Comparison of ENCODE assay signal across 15 mouse cellular contexts in the genomic region with DNA sequence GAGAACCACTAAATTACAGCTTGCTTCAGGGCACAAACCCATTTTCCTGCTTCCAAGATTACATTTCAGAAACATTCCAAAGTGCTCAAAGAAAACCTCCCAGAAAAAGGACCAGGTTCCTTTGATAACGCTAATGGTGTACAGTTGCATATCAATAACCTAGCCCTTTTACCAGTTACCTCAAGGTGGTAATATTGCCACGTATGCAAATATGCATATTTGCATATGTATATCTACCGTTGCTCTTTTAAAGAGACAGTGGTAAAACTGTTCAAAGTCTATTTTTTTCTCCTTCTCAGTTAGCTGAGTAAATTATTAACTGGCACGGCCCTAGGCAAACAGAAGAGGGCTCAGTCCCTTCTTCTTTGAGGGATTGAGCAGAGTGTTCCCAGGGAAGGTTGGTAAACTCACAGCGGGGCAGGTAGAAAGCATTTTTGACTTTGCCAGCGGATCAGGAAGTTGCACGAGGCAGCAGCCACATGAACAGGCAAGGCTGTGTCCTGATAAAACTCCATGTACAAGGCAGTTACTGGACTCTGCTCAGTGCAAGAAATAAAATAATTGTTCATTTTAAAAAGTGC. TPM values are rescaled to one million over a fixed set of nuclear protein-coding genes. Genes with fewer than 3 reads are reported as not detected.
DNase-seq lines count a peak whose midpoint lies in the region; ATAC-seq and TF ChIP-seq lines count a peak whose summit lies in the region.
"Had no signal": no experiment of that assay in that cellular context is flagged by ENCODE, and none has a peak within 500 bp of the region (broad histone marks: within the 10 kb centered on the region; RNA-seq: fewer than 3 reads in every experiment).

No protein-coding gene starts in this region.

- peak overlapping the region; percentile 17; the same call in 1 of the 2 replicates for H3K4me3 ChIP-seq in E14TG2a.4 (replicated peaks; ENCODE audit: low read length)
- H3K4me3 ChIP-seq in intestine, embryonic 16.5 days (ENCODE audit: low read length): no peak overlapping the region
- H3K4me3 ChIP-seq: heart, embryonic 10.5 days; limb, embryonic 13.5 days; midbrain, embryonic 10.5 days had no signal

- no peaks in the 10 kb centered on the region for H3K27me3 ChIP-seq in E14TG2a.4 (ENCODE audit: insufficient read depth, low read length)
- H3K27me3 ChIP-seq in intestine, embryonic 16.5 days (replicated peaks; ENCODE audit: control insufficient read depth, insufficient read depth, low read length): no peaks in the 10 kb centered on the region
- H3K27me3 ChIP-seq: limb, embryonic 13.5 days had no signal

- intact Hi-C loops in heart, postnatal 25 days (cut with DNase I): no loop called here

- H3K4me1 ChIP-seq in E14TG2a.4 (replicated peaks; ENCODE audit: low read depth, low read length): peaks cover 47% of the 10 kb centered on the region
- peaks cover 24% of the 10 kb centered on the region for H3K4me1 ChIP-seq in intestine, embryonic 16.5 days (ENCODE audit: control insufficient read depth, insufficient read depth, low read length)

- no peak for TF ChIP-seq CTCF in E14TG2a.4 (conservative IDR thresholded peaks at IDR 0.05; ENCODE audit: low read length)

- no peaks in the 10 kb centered on the region for H3K36me3 ChIP-seq in E14TG2a.4 (ENCODE audit: insufficient read depth, low read length)
- no peaks in the 10 kb centered on the region for H3K36me3 ChIP-seq in intestine, embryonic 16.5 days (ENCODE audit: control insufficient read depth, insufficient read depth, low read length)
- H3K36me3 ChIP-seq: heart, embryonic 10.5 days; limb, embryonic 13.5 days; midbrain, embryonic 10.5 days had no signal

- H3K4me2 ChIP-seq in intestine, embryonic 16.5 days (ENCODE audit: low read depth, low read length): no peak overlapping the region
- H3K4me2 ChIP-seq: limb, embryonic 13.5 days had no signal

- peak; percentile 37 for DNase-seq in kidney, postnatal 10 days
- DNase-seq in heart, postnatal 25 days (ENCODE audit: low spot score): no peak
- no peak for DNase-seq in embryo, embryonic 10 days (ENCODE audit: low spot score)
- DNase-seq in frontal cortex, adult 2 months (ENCODE audit: extremely low spot score in 1 of 2, low spot score in 1 of 2): no peak
- DNase-seq in MN1 (ENCODE audit: low spot score): no peak
- DNase-seq: adrenal gland, postnatal 25 days; layer of hippocampus, postnatal 36 days had no signal

- no peak overlapping the region for H3K9ac ChIP-seq in intestine, embryonic 16.5 days (ENCODE audit: low read depth, low read length)
- H3K9ac ChIP-seq: limb, embryonic 13.5 days had no signal

- no peaks in the 10 kb centered on the region for H3K9me3 ChIP-seq in E14TG2a.4 (ENCODE audit: low read length)
- H3K9me3 ChIP-seq in intestine, embryonic 16.5 days (ENCODE audit: control insufficient read depth, low read length): no peaks in the 10 kb centered on the region
- H3K9me3 ChIP-seq: heart, embryonic 10.5 days; limb, embryonic 13.5 days; midbrain, embryonic 10.5 days had no signal

- WGBS in intestine, embryonic 16.5 days: 42% methylated on average over 7 of the region's 7 CpGs

- peak overlapping the region; percentile 97 for H3K27ac ChIP-seq in intestine, embryonic 16.5 days (ENCODE audit: low read length)
- H3K27ac ChIP-seq: heart, embryonic 10.5 days; limb, embryonic 13.5 days; midbrain, embryonic 10.5 days had no signal

- peak; percentile 89 for ATAC-seq in intestine, embryonic 16.5 days
- peak; percentile 30; the same call in 1 of the 2 replicates for ATAC-seq in megakaryocyte progenitor cell, adult 5-6 weeks (replicated peaks; ENCODE audit: poor library complexity)

RNA-seq across cellular contexts. Expression of a gene that starts 15.3 kb away (rescaled TPM):
- 1.4 and 2.3 TPM in 2 replicates for polyA plus RNA-seq in intestine, embryonic 16.5 days (2015; fragmentation: Nextera tagmentation; extraction: Ambion mirVana)
- 0.20 TPM in 1 of 2 replicates, not detected in the other for total RNA-seq in megakaryocyte progenitor cell, adult 5-6 weeks (2015)
- 1.2 TPM in 1 of 2 replicates, not detected in the other for total RNA-seq in megakaryocyte progenitor cell, adult 5-6 weeks (2017)
- under 1 TPM; 0.05 to 0.31 TPM for total RNA-seq in heart, postnatal 25 days (2021)
- 9.5 and 9.8 TPM in 2 replicates for polyA plus RNA-seq in frontal cortex, adult 2 months (2012; rRNA removed)
- total RNA-seq: common myeloid progenitor, adult 5-6 weeks; hematopoietic stem cell, adult 5-6 weeks had no signal
